In genomic region chr11:109641498-109642222, GRCm38 (mm10) we compare ENCODE assay signal across 12 mouse cellular contexts. TPM values are rescaled to one million over a fixed set of nuclear protein-coding genes. Genes with fewer than 3 reads are reported as not detected.
DNase-seq lines count a peak whose midpoint lies in the region; ATAC-seq and TF ChIP-seq lines count a peak whose summit lies in the region.
"Had no signal": no experiment of that assay in that cellular context is flagged by ENCODE, and none has a peak within 500 bp of the region (broad histone marks: within the 10 kb centered on the region; RNA-seq: fewer than 3 reads in every experiment).

No protein-coding gene starts in this region.

- WGBS in heart, embryonic 16.5 days = 35% methylated on average over 5 of the region's 5 CpGs
- 59% methylated on average over 5 of the region's 5 CpGs for WGBS in lung, embryonic 14.5 days
- 89% methylated on average over 5 of the region's 5 CpGs for WGBS in midbrain, embryonic 10.5 days

- TF ChIP-seq POLR2A in testis, adult 2 months (IDR thresholded peaks at IDR 0.05; ENCODE audit: control insufficient read depth, low read depth, low read length) = no peak

- no peak overlapping the region for H3K9ac ChIP-seq in heart, embryonic 16.5 days (ENCODE audit: low read length)
- no peak overlapping the region for H3K9ac ChIP-seq in lung, embryonic 14.5 days
- H3K9ac ChIP-seq: limb, embryonic 15.5 days had no signal

- no peaks in the 10 kb centered on the region for H3K27me3 ChIP-seq in testis, adult 2 months (ENCODE audit: control insufficient read depth, insufficient read depth, low read length)
- no peaks in the 10 kb centered on the region for H3K27me3 ChIP-seq in heart, embryonic 16.5 days (ENCODE audit: control insufficient read depth, insufficient read depth, low read length)
- no peaks in the 10 kb centered on the region for H3K27me3 ChIP-seq in lung, embryonic 14.5 days (ENCODE audit: insufficient read depth, low read length)
- H3K27me3 ChIP-seq in midbrain, embryonic 10.5 days (ENCODE audit: low read depth, poor library complexity, severe bottlenecking) = no peaks in the 10 kb centered on the region
- H3K27me3 ChIP-seq: limb, embryonic 15.5 days had no signal

- no peaks in the 10 kb centered on the region for H3K9me3 ChIP-seq in heart, embryonic 16.5 days (replicated peaks; ENCODE audit: control insufficient read depth, low read length)
- H3K9me3 ChIP-seq in lung, embryonic 14.5 days (ENCODE audit: low read depth, low read length) = no peaks in the 10 kb centered on the region
- no peaks in the 10 kb centered on the region for H3K9me3 ChIP-seq in midbrain, embryonic 10.5 days (replicated peaks)
- H3K9me3 ChIP-seq: limb, embryonic 15.5 days had no signal

- no peak for TF ChIP-seq CTCF in testis, adult 2 months (IDR thresholded peaks at IDR 0.05; ENCODE audit: control insufficient read depth, insufficient read depth, insufficient replicate concordance, low read depth, low read length)
- TF ChIP-seq CTCF in lung, embryonic 14.5 days (IDR thresholded peaks at IDR 0.05; ENCODE audit: low read depth) = no peak

- H3K4me3 ChIP-seq in testis, adult 2 months (ENCODE audit: control insufficient read depth, low read depth, low read length) = no peak overlapping the region
- no peak overlapping the region for H3K4me3 ChIP-seq in heart, embryonic 16.5 days (ENCODE audit: low read length)
- no peak overlapping the region for H3K4me3 ChIP-seq in lung, embryonic 14.5 days (ENCODE audit: low read depth, low read length)
- no peak overlapping the region for H3K4me3 ChIP-seq in midbrain, embryonic 10.5 days
- H3K4me3 ChIP-seq: limb, embryonic 15.5 days had no signal

- peak; percentile 82 for ATAC-seq in heart, embryonic 16.5 days (replicated peaks; ENCODE audit: extremely low read depth, insufficient read depth, low FRiP score)
- ATAC-seq in lung, embryonic 14.5 days (ENCODE audit: insufficient read depth) = no peak; the same call in none of the 2 replicates
- ATAC-seq: activated CD4-positive, CD25-positive, alpha-beta regulatory T cell, adult 4 months had no signal

- no peak for DNase-seq in testis, postnatal 10 days (ENCODE audit: low spot score)
- peak; percentile 72 for DNase-seq in lung, embryonic 14.5 days
- DNase-seq in c-Kit-positive CD71-positive TER-119-positive erythroid progenitor cells, embryonic 14.5 days (ENCODE audit: low spot score) = no peak
- no peak for DNase-seq in cerebellum, postnatal 25 days
- no peak for DNase-seq in midbrain, embryonic 10.5 days (ENCODE audit: low spot score)
- DNase-seq in gastrocnemius, postnatal 25 days = no peak
- DNase-seq: cerebellum, postnatal 10 days; gastrocnemius, postnatal 36 days had no signal

- 0 out of 2 replicates have a peak overlapping the region, but pooled peaks have one; percentile 8 for H3K4me2 ChIP-seq in heart, embryonic 16.5 days (ENCODE audit: low read depth, low read length)
- H3K4me2 ChIP-seq in lung, embryonic 14.5 days = no peak overlapping the region
- H3K4me2 ChIP-seq: limb, embryonic 15.5 days had no signal

- H3K36me3 ChIP-seq in testis, adult 2 months (ENCODE audit: control insufficient read depth, insufficient read depth, low read length) = no peaks in the 10 kb centered on the region
- no peaks in the 10 kb centered on the region for H3K36me3 ChIP-seq in heart, embryonic 16.5 days (ENCODE audit: control insufficient read depth, insufficient read depth)
- no peaks in the 10 kb centered on the region for H3K36me3 ChIP-seq in lung, embryonic 14.5 days (ENCODE audit: insufficient read depth)
- H3K36me3 ChIP-seq in midbrain, embryonic 10.5 days = no peaks in the 10 kb centered on the region
- H3K36me3 ChIP-seq: limb, embryonic 15.5 days had no signal

- H3K27ac ChIP-seq in testis, adult 2 months (ENCODE audit: control insufficient read depth, insufficient read depth, low read depth, low read length) = peak overlapping the region; percentile 32
- H3K27ac ChIP-seq in heart, embryonic 16.5 days (ENCODE audit: low read length) = peak overlapping the region; percentile 84
- H3K27ac ChIP-seq in lung, embryonic 14.5 days (ENCODE audit: low read depth) = peak overlapping the region; percentile 24; the same call in 1 of the 2 replicates
- H3K27ac ChIP-seq in midbrain, embryonic 10.5 days (replicated peaks) = no peak overlapping the region
- H3K27ac ChIP-seq: limb, embryonic 15.5 days had no signal

- H3K4me1 ChIP-seq in testis, adult 2 months (ENCODE audit: control insufficient read depth, insufficient read depth, low read length) = no peaks in the 10 kb centered on the region
- peaks cover 12% of the 10 kb centered on the region for H3K4me1 ChIP-seq in heart, embryonic 16.5 days (ENCODE audit: control insufficient read depth, insufficient read depth, low read length)
- H3K4me1 ChIP-seq in lung, embryonic 14.5 days (ENCODE audit: insufficient read depth) = no peaks in the 10 kb centered on the region
- H3K4me1 ChIP-seq in midbrain, embryonic 10.5 days = no peaks in the 10 kb centered on the region
- H3K4me1 ChIP-seq: limb, embryonic 15.5 days had no signal

RNA-seq across cellular contexts. Expression of gene Prkar1a, which starts 7.5 kb away (rescaled TPM):
- polyA plus RNA-seq in testis, adult 2 months (2012; rRNA removed) = 68.7 and 74.1 TPM in 2 replicates
- 455 and 485 TPM in 2 replicates for polyA plus RNA-seq in heart, embryonic 16.5 days (2015; fragmentation: Nextera tagmentation; extraction: Ambion mirVana)
- polyA plus RNA-seq in lung, embryonic 14.5 days (2014; fragmentation: Nextera tagmentation; extraction: Ambion mirVana) = 408 and 411 TPM in 2 replicates
- 309 and 361 TPM in 2 replicates for polyA plus RNA-seq in midbrain, embryonic 10.5 days (2016; fragmentation: Nextera tagmentation; extraction: Ambion mirVana)
- total RNA-seq in gastrocnemius, postnatal 25 days (2021) = 100 to 1,000 TPM; 136 to 142 TPM

RNA-seq across cellular contexts. Expression of gene Wipi1, which starts 29.9 kb away (rescaled TPM):
- polyA plus RNA-seq in testis, adult 2 months (2012; rRNA removed) = 29.9 and 34.5 TPM in 2 replicates
- polyA plus RNA-seq in heart, embryonic 16.5 days (2015; fragmentation: Nextera tagmentation; extraction: Ambion mirVana) = 51.6 and 55.3 TPM in 2 replicates
- 24.1 and 24.9 TPM in 2 replicates for polyA plus RNA-seq in lung, embryonic 14.5 days (2014; fragmentation: Nextera tagmentation; extraction: Ambion mirVana)
- 17.9 and 19.4 TPM in 2 replicates for polyA plus RNA-seq in midbrain, embryonic 10.5 days (2016; fragmentation: Nextera tagmentation; extraction: Ambion mirVana)
- 10 to 100 TPM; 59.7 to 64.9 TPM for total RNA-seq in gastrocnemius, postnatal 25 days (2021)
